Mouse (Mus musculus): Measurements from ENCODE around the gene Fancd2.

Fancd2 gene

GRCm38 (mm10) chr6:113522310-113522709 is 9.2 kb upstream of the Fancd2 start:
- no peak for DNase-seq (ENCODE audit: low spot score in 2 of 2)

GRCm38 (mm10) chr6:113523420-113523819 is 8.1 kb upstream of the Fancd2 start:
- DNase-seq (ENCODE audit: low spot score in 2 of 2) = no peak

- no peak for DNase-seq (ENCODE audit: low spot score in 2 of 2)
Observed at GRCm38 (mm10) chr6:113531840-113532404, 440 bp downstream of the Fancd2 start.

- DNase-seq (ENCODE audit: low spot score in 2 of 2) = no peak
Observed at GRCm38 (mm10) chr6:113534886-113535285, 3.4 kb downstream of the Fancd2 start.

- DNase-seq (ENCODE audit: low spot score in 2 of 2) = no peak
Observed at GRCm38 (mm10) chr6:113541610-113542009, 10.1 kb downstream of the Fancd2 start.

- no peak for DNase-seq (ENCODE audit: low spot score in 2 of 2)
Observed at GRCm38 (mm10) chr6:113543906-113544481, 12.5 kb downstream of the Fancd2 start.

- no peak for DNase-seq (ENCODE audit: low spot score in 2 of 2)
Observed at GRCm38 (mm10) chr6:113559736-113560135, 28.3 kb downstream of the Fancd2 start.

- DNase-seq (ENCODE audit: low spot score in 2 of 2) = no peak
Observed at GRCm38 (mm10) chr6:113564557-113564956, 33.1 kb downstream of the Fancd2 start.

- DNase-seq (ENCODE audit: low spot score in 2 of 2) = no peak
Observed at GRCm38 (mm10) chr6:113576044-113576443, 44.6 kb downstream of the Fancd2 start.

- DNase-seq (ENCODE audit: low spot score in 2 of 2) = no peak
Observed at GRCm38 (mm10) chr6:113579306-113579705, 47.8 kb downstream of the Fancd2 start.

GRCm38 (mm10) chr6:113583023-113583422 is 51.5 kb downstream of the Fancd2 start:
- DNase-seq (ENCODE audit: low spot score in 2 of 2) = no peak

- no peak for DNase-seq (ENCODE audit: low spot score in 2 of 2)
Observed at GRCm38 (mm10) chr6:113585065-113585464, 53.6 kb downstream of the Fancd2 start.

- no peak for DNase-seq (ENCODE audit: low spot score in 2 of 2)
Observed at GRCm38 (mm10) chr6:113586466-113587183, 55.1 kb downstream of the Fancd2 start.

GRCm38 (mm10) chr6:113592637-113593036 is 61.2 kb downstream of the Fancd2 start:
- no peak for DNase-seq (ENCODE audit: low spot score in 2 of 2)

GRCm38 (mm10) chr6:113597945-113598344 is 66.5 kb downstream of the Fancd2 start:
- DNase-seq (ENCODE audit: low spot score in 2 of 2) = no peak

GRCm38 (mm10) chr6:113599833-113600232 is 68.4 kb downstream of the Fancd2 start:
- no peak for DNase-seq (ENCODE audit: low spot score in 2 of 2)

- DNase-seq (ENCODE audit: low spot score in 2 of 2) = no peak
Observed at GRCm38 (mm10) chr6:113600543-113601139, 69.2 kb downstream of the Fancd2 start, which contains the start of gene Fancd2os. Fancd2os (minus strand) TSS chr6:113600715.

GRCm38 (mm10) chr6:113602821-113603220 is 71.3 kb downstream of the Fancd2 start:
- DNase-seq (ENCODE audit: low spot score in 2 of 2) = no peak

- no peak for DNase-seq (ENCODE audit: low spot score in 2 of 2)
Observed at GRCm38 (mm10) chr6:113603993-113604392, 72.5 kb downstream of the Fancd2 start.

GRCm38 (mm10) chr6:113604432-113605223 is 73.1 kb downstream of the Fancd2 start, which contains the start of gene Brk1:
Brk1 (plus strand) TSS chr6:113604772.
- peak; percentile 83 to 93 for DNase-seq (ENCODE audit: low spot score in 2 of 2)

- no peak for DNase-seq (ENCODE audit: low spot score in 2 of 2)
Observed at GRCm38 (mm10) chr6:113605224-113605545, 73.7 kb downstream of the Fancd2 start.

- DNase-seq (ENCODE audit: low spot score in 2 of 2) = no peak
Observed at GRCm38 (mm10) chr6:113608871-113609270, 77.4 kb downstream of the Fancd2 start.

All from spleen, postnatal 4 days (tissue).